22 mouse cellular contexts compared by ENCODE assay signal in the genomic region with DNA sequence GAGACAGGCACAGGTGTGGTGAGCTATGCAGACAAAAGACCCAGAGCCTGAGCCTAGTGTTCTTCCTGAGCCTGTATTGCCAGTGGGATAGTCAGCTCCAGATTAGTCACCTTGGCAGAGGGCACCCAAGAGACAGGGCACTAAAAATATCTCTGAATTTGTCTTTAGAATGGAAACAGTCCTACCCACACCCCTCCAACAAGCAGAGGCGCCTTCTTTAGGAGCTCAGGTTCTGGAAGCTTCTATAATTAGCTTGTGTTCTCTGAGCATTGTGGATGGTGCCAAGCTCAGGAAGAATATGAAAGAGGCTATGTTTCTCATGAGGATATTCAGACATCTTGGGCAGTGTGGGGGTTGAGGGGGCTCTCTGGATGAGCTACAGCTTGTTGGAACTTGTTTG. TPM values are rescaled to one million over a fixed set of nuclear protein-coding genes. Genes with fewer than 3 reads are reported as not detected.
DNase-seq lines count a peak whose midpoint lies in the region; ATAC-seq and TF ChIP-seq lines count a peak whose summit lies in the region.
"Had no signal": no experiment of that assay in that cellular context is flagged by ENCODE, and none has a peak within 500 bp of the region (broad histone marks: within the 10 kb centered on the region; RNA-seq: fewer than 3 reads in every experiment).

No protein-coding gene starts in this region.

- no peak; the same call in 1 of the 2 replicates for TF ChIP-seq CTCF in left cerebral cortex, adult 2 months (IDR thresholded peaks at IDR 0.05)

- intact Hi-C loops in heart, postnatal 14 days (cut with DNase I): no loop called here
- intact Hi-C loops in left cerebral cortex, adult 2 months (cut with DNase I): loop anchor here (2.0 to 5.0 kb wide), 2 partner anchors 18 to 115 kb away; no protein-coding TSS in a partner anchor
- intact Hi-C loops in left cerebral cortex, postnatal 10 days (cut with DNase I): no loop called here

- no peaks in the 10 kb centered on the region for H3K9me3 ChIP-seq in heart, embryonic 16.5 days (replicated peaks; ENCODE audit: control insufficient read depth, low read length)
- H3K9me3 ChIP-seq: forebrain, embryonic 10.5 days; hindbrain, embryonic 13.5 days; lung, embryonic 15.5 days; neural tube, embryonic 12.5 days had no signal

- WGBS in heart, embryonic 16.5 days: 48% methylated on average over 1 of the region's 1 CpGs

- peak; percentile 97 for DNase-seq in heart, adult 11 months
- DNase-seq in heart, postnatal 14 days: no peak
- DNase-seq in left cerebral cortex, adult 2 months (ENCODE audit: extremely low spot score in 1 of 2, low spot score in 2 of 2): no peak
- no peak for DNase-seq in left cerebral cortex, postnatal 10 days (ENCODE audit: extremely low spot score in 1 of 2, low spot score in 2 of 2)
- peak; percentile 80 for DNase-seq in telencephalon, adult 2 months (ENCODE audit: low read depth, low spot score)
- DNase-seq in ovary, postnatal 14 days (ENCODE audit: low spot score): no peak
- DNase-seq: B cell, adult 2 months; cerebellum, postnatal 36 days; forebrain, postnatal 0 days; gastrocnemius, postnatal 36 days; kidney, adult 2 months; kidney, postnatal 14 days; right cerebral cortex, postnatal 14 days; thymus, adult 18-20 months; thymus, postnatal 4 days had no signal

- H3K4me3 ChIP-seq in left cerebral cortex, adult 2 months: no peak overlapping the region
- H3K4me3 ChIP-seq in heart, embryonic 16.5 days (ENCODE audit: low read length): no peak overlapping the region
- H3K4me3 ChIP-seq: forebrain, embryonic 10.5 days; hindbrain, embryonic 13.5 days; lung, embryonic 15.5 days; neural tube, embryonic 12.5 days had no signal

- H3K36me3 ChIP-seq in heart, embryonic 16.5 days (ENCODE audit: control insufficient read depth, insufficient read depth): no peaks in the 10 kb centered on the region
- H3K36me3 ChIP-seq: forebrain, embryonic 10.5 days; hindbrain, embryonic 13.5 days; lung, embryonic 15.5 days; neural tube, embryonic 12.5 days had no signal

- no peak overlapping the region for H3K4me2 ChIP-seq in heart, embryonic 16.5 days (ENCODE audit: low read depth, low read length)
- H3K4me2 ChIP-seq: hindbrain, embryonic 13.5 days; lung, embryonic 15.5 days; neural tube, embryonic 12.5 days had no signal

- no peak for ATAC-seq in heart, embryonic 16.5 days (replicated peaks; ENCODE audit: extremely low read depth, insufficient read depth, low FRiP score)
- ATAC-seq: forebrain, postnatal 0 days; inflammation-experienced regulatory T-cells, adult 6 months had no signal

- H3K9ac ChIP-seq in heart, embryonic 16.5 days (ENCODE audit: low read length): peak overlapping the region; percentile 44
- H3K9ac ChIP-seq: forebrain, postnatal 0 days; hindbrain, embryonic 13.5 days; liver, embryonic 14.5 days; lung, embryonic 15.5 days; neural tube, embryonic 12.5 days had no signal

- H3K27ac ChIP-seq in left cerebral cortex, adult 2 months: 0 out of 2 replicates have a peak overlapping the region, but pooled peaks have one; percentile 15
- H3K27ac ChIP-seq in heart, embryonic 16.5 days (ENCODE audit: low read length): peak overlapping the region; percentile 95
- H3K27ac ChIP-seq: forebrain, embryonic 10.5 days; hindbrain, embryonic 13.5 days; liver, embryonic 14.5 days; lung, embryonic 15.5 days; neural tube, embryonic 12.5 days had no signal

- H3K27me3 ChIP-seq in heart, embryonic 16.5 days (ENCODE audit: control insufficient read depth, insufficient read depth, low read length): no peaks in the 10 kb centered on the region
- H3K27me3 ChIP-seq: hindbrain, embryonic 13.5 days; lung, embryonic 15.5 days; neural tube, embryonic 12.5 days had no signal

- H3K4me1 ChIP-seq in heart, embryonic 16.5 days (ENCODE audit: control insufficient read depth, insufficient read depth, low read length): peaks cover 64% of the 10 kb centered on the region
- H3K4me1 ChIP-seq: lung, embryonic 15.5 days had no signal

RNA-seq across cellular contexts. Expression of a gene that starts 37.4 kb away (rescaled TPM):
- under 1 TPM; 0.72 to 0.83 TPM for total RNA-seq in heart, postnatal 14 days (2021)
- 10 to 100 TPM; 41.7 to 47.6 TPM for total RNA-seq in left cerebral cortex, adult 2 months (2021)
- 10 to 100 TPM; 38.9 TPM for total RNA-seq in left cerebral cortex, postnatal 10 days (2021)
- 13.6 and 16.6 TPM in 2 replicates for polyA plus RNA-seq in heart, embryonic 16.5 days (2015; fragmentation: Nextera tagmentation; extraction: Ambion mirVana)
- polyA plus RNA-seq: inflammation-experienced regulatory T-cells, adult 6 months had no signal

RNA-seq across cellular contexts. Expression of a gene that starts 59.7 kb away (rescaled TPM):
- total RNA-seq in heart, postnatal 14 days (2021): 10 to 100 TPM; 43.4 to 57.3 TPM
- 1 to 10 TPM; 6.0 to 7.3 TPM for total RNA-seq in left cerebral cortex, adult 2 months (2021)
- total RNA-seq in left cerebral cortex, postnatal 10 days (2021): 1 to 10 TPM; 4.7 to 6.2 TPM
- 118 and 147 TPM in 2 replicates for polyA plus RNA-seq in heart, embryonic 16.5 days (2015; fragmentation: Nextera tagmentation; extraction: Ambion mirVana)

Comparison
In these comparisons a context has a peak if more than half of its experiments do, and no peak if none do; other contexts are left out.
1. DNase-seq: peak in heart, adult 11 months (single experiment) and telencephalon, adult 2 months (single experiment); none in heart, postnatal 14 days (0 of 2), left cerebral cortex, adult 2 months (0 of 2), left cerebral cortex, postnatal 10 days (0 of 2) and ovary, postnatal 14 days (single experiment).
2. RNA of a gene that starts 37.4 kb away (total RNA-seq): 41.7 to 47.6 TPM in left cerebral cortex, adult 2 months and 38.9 TPM in left cerebral cortex, postnatal 10 days; 0.72 to 0.83 TPM in heart, postnatal 14 days; every median in the first group is over 10 times any median in the second.
3. RNA of a gene that starts 59.7 kb away (total RNA-seq): 43.4 to 57.3 TPM in heart, postnatal 14 days; 6.0 to 7.3 TPM in left cerebral cortex, adult 2 months and 4.7 to 6.2 TPM in left cerebral cortex, postnatal 10 days; every median in the first group is over 4 times any median in the second.